Mouse (Mus musculus): ENCODE results near the gene Gpr157. TPM values are rescaled to one million over a fixed set of nuclear protein-coding genes. Genes with fewer than 3 reads are reported as not detected.
A peak's percentile ranks its signal among the peaks of the same experiment; 100 is the strongest.

The Gpr157 gene
- polyA plus RNA-seq, 1 experiment from 2014 or later, result 0.32 TPM

GRCm38 (mm10) chr4:150119640-150120039 is 32.5 kb downstream of the Gpr157 start:
- ATAC-seq (replicated peaks), result no peak
- H3K4me3 ChIP-seq, result no peak overlapping the region
- no peak overlapping the region for H3K9ac ChIP-seq
- no peak overlapping the region for H3K27ac ChIP-seq
- H3K4me2 ChIP-seq, result peak overlapping the region; percentile 32; the same call in 1 of the 2 replicates
- 61% methylated on average over 14 of the region's 14 CpGs for WGBS
- H3K27me3 ChIP-seq (replicated peaks), result no peaks in the 10 kb centered on the region
- no peaks in the 10 kb centered on the region; the same call in 1 of the 2 replicates for H3K4me1 ChIP-seq
- no peaks in the 10 kb centered on the region for H3K36me3 ChIP-seq (replicated peaks)
- no peaks in the 10 kb centered on the region for H3K9me3 ChIP-seq

DNA sequence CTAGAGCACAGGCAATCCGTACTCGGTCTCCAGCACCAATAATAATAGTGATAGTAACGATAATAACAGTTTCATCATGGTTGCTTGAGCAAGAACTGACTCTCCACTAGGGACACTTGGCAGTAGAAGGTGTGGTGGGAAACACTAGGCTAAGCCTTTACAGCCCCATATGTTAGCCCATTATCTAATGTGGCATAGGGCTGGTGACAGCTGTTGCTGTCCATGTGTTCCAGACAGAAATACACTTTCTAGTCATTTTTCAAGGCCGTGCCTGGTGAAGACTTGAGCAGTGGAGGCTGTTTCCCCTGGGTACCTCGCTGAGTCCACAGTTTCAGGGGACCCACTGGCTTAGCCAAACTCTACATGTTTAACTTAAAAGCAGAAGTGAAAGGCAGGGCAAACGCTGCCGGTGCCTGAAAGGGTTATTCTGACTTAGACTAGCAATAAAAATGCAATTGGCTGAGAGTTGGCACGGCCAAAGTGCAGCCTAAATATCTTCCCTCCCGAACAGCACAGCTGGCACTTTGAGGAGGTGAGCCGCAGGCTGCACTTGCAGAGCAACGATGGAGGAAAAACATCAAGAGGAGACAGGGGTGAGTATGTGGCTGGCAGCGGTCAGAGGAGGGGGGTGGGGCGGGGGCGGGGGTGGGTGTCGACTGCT is 33.1 kb downstream of the Gpr157 start:
- WGBS, result 57% methylated on average over 15 of the region's 15 CpGs
- no peak overlapping the region for H3K9ac ChIP-seq
- H3K27ac ChIP-seq, result no peak overlapping the region
- ATAC-seq (replicated peaks), result no peak
- no peaks in the 10 kb centered on the region; the same call in 1 of the 2 replicates for H3K4me1 ChIP-seq
- no peaks in the 10 kb centered on the region for H3K27me3 ChIP-seq (replicated peaks)
- no peak overlapping the region for H3K4me3 ChIP-seq
- H3K9me3 ChIP-seq, result no peaks in the 10 kb centered on the region
- no peaks in the 10 kb centered on the region for H3K36me3 ChIP-seq (replicated peaks)
- H3K4me2 ChIP-seq, result no peak overlapping the region

DNA sequence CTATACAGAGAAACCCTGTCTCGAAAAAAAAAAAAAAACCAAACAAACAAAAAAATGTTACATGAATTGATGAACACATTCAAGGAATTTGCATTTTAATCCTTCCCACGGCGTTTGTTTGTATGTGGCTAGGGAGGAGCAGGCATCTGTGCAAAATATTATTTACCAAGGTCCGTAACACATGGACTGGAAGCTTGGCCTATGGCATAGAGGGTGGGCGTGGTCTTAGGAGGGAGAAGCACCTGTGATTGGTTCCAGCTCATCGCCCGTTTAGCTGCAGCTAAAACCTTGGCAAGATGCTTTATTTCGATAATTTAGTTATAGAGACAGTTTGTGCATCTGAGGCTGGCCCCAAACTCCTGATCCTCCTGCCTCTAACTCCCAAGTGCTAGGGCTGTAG is 34.3 kb downstream of the Gpr157 start:
- H3K36me3 ChIP-seq (replicated peaks), result no peaks in the 10 kb centered on the region
- no peak overlapping the region for H3K4me2 ChIP-seq
- H3K9ac ChIP-seq, result no peak overlapping the region
- H3K4me1 ChIP-seq, result no peaks in the 10 kb centered on the region; the same call in 1 of the 2 replicates
- no peak overlapping the region for H3K4me3 ChIP-seq
- ATAC-seq (replicated peaks), result no peak
- no peaks in the 10 kb centered on the region for H3K27me3 ChIP-seq (replicated peaks)
- H3K27ac ChIP-seq, result no peak overlapping the region
- no peaks in the 10 kb centered on the region for H3K9me3 ChIP-seq
- WGBS, result 76% methylated on average over 8 of the region's 8 CpGs

GRCm38 (mm10) chr4:150122476-150122875 is 35.3 kb downstream of the Gpr157 start:
- H3K4me1 ChIP-seq, result no peaks in the 10 kb centered on the region; the same call in 1 of the 2 replicates
- H3K4me2 ChIP-seq, result no peak overlapping the region
- H3K9me3 ChIP-seq, result no peaks in the 10 kb centered on the region
- no peak overlapping the region for H3K4me3 ChIP-seq
- WGBS, result 58% methylated on average over 3 of the region's 3 CpGs
- no peaks in the 10 kb centered on the region for H3K36me3 ChIP-seq (replicated peaks)
- no peaks in the 10 kb centered on the region for H3K27me3 ChIP-seq (replicated peaks)
- H3K9ac ChIP-seq, result no peak overlapping the region
- H3K27ac ChIP-seq, result no peak overlapping the region
- no peak for ATAC-seq (replicated peaks)

DNA sequence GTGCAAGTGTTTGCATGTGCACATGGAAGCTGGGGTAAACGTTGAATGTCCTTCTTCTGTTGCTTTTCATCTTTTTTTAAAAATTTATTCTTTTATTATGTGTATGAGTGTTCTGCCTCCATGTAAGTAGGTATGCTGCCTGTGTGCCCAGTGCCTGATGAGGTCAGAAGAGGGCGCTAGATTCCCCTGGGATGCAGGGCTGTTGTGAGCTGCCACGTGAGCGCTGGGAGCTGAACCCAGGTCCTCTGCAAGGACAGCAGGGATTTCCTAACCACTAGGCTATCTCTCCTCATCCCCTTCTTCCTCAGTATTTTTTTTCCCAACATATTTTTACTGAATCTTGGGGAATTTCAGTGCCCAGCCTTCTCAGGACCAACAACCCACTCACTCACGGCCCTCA is 39.2 kb downstream of the Gpr157 start:
- Histone ChIP-seq H3K27ac (no peak overlapping the region), H3K36me3 (replicated peaks) (no peaks in the 10 kb centered on the region), H3K4me2 (no peak overlapping the region), H3K4me1 (no peaks in the 10 kb centered on the region), H3K9me3 (no peaks in the 10 kb centered on the region), H3K9ac (no peak overlapping the region), H3K4me3 (no peak overlapping the region), H3K27me3 (replicated peaks) (no peaks in the 10 kb centered on the region)
- ATAC-seq (replicated peaks), result no peak
- 88% methylated on average over 5 of the region's 5 CpGs for WGBS

- Histone ChIP-seq H3K9ac (no peak overlapping the region), H3K9me3 (no peaks in the 10 kb centered on the region), H3K27me3 (replicated peaks) (no peaks in the 10 kb centered on the region), H3K27ac (no peak overlapping the region), H3K4me1 (0 out of 2 replicates have a peak, but pooled peaks cover 3% of the 10 kb centered on the region), H3K36me3 (replicated peaks) (no peaks in the 10 kb centered on the region), H3K4me3 (no peak overlapping the region), H3K4me2 (no peak overlapping the region)
- ATAC-seq (replicated peaks), result no peak
- WGBS, result 92% methylated on average over 7 of the region's 7 CpGs
Measured at GRCm38 (mm10) chr4:150127894-150128293, 40.7 kb downstream of the Gpr157 start.

- WGBS, result 65% methylated on average over 8 of the region's 8 CpGs
- Histone ChIP-seq H3K36me3 (replicated peaks) (no peaks in the 10 kb centered on the region), H3K27me3 (replicated peaks) (no peaks in the 10 kb centered on the region), H3K9me3 (no peaks in the 10 kb centered on the region), H3K27ac (no peak overlapping the region), H3K4me3 (no peak overlapping the region), H3K4me1 (0 out of 2 replicates have a peak, but pooled peaks cover 9% of the 10 kb centered on the region), H3K4me2 (no peak overlapping the region), H3K9ac (no peak overlapping the region)
- no peak for ATAC-seq (replicated peaks)
Measured at GRCm38 (mm10) chr4:150128571-150128970, 41.4 kb downstream of the Gpr157 start.

GRCm38 (mm10) chr4:150130661-150131060 is 43.5 kb downstream of the Gpr157 start:
- H3K27ac ChIP-seq, result no peak overlapping the region
- ATAC-seq (replicated peaks), result no peak
- no peak overlapping the region for H3K9ac ChIP-seq
- no peaks in the 10 kb centered on the region for H3K36me3 ChIP-seq (replicated peaks)
- no peak overlapping the region for H3K4me3 ChIP-seq
- WGBS, result 73% methylated on average over 2 of the region's 2 CpGs
- H3K4me2 ChIP-seq, result no peak overlapping the region
- no peaks in the 10 kb centered on the region for H3K9me3 ChIP-seq
- H3K4me1 ChIP-seq, result 0 out of 2 replicates have a peak, but pooled peaks cover 9% of the 10 kb centered on the region
- H3K27me3 ChIP-seq (replicated peaks), result no peaks in the 10 kb centered on the region

DNA sequence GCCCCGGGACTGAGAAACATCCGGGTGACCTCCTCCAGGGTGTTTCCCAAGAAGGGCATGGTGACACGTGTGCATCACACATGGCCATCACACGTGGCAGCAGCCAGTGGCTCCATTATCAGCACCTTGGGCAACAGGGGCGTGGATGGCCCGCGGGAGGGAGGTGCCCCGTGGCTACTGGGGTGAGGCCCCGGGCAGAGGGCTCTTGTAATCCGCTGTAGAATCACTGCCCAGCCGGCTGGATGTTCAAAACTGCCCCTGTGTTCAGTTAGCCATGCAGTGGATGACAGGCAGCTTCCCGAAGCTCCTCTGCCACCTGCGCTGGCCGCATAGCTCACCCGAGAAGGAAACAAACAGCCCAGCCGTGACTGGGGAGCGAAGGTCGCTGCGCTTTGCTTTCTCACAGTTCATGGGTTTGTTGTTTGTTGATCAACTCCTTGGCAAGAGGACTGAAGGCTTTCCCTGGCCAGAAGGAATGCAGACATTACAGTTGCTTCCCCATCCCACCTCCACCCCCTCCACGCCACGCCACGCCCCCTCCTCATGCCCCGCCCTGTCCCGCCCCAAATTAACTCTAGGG is 45.6 kb downstream of the Gpr157 start:
- peak overlapping the region; percentile 23 for H3K4me2 ChIP-seq
- no peak for ATAC-seq (replicated peaks)
- no peak overlapping the region for H3K9ac ChIP-seq
- H3K27me3 ChIP-seq (replicated peaks), result no peaks in the 10 kb centered on the region
- no peak overlapping the region for H3K27ac ChIP-seq
- peaks cover 10% of the 10 kb centered on the region; the same call in 1 of the 2 replicates for H3K4me1 ChIP-seq
- no peaks in the 10 kb centered on the region for H3K36me3 ChIP-seq (replicated peaks)
- H3K4me3 ChIP-seq, result no peak overlapping the region
- H3K9me3 ChIP-seq, result no peaks in the 10 kb centered on the region
- 35% methylated on average over 24 of the region's 24 CpGs for WGBS

DNA sequence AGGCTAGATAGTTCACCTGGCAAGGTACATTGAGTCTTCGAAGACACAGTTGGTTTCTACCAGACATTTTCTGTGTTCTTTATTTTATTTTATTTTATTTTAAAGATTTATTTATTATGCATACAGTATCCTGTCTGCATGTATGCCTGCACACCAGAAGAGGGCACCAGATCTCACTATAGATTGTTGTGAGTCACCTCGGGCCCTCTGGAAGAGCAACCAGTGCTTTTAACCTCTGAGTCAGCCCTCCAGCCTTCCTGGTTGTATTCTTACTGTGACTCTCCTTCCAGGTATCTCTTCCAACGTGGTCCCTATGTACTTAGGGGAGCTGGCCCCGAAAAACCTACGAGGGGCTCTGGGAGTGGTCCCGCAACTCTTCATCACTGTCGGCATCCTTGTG is 48.1 kb downstream of the Gpr157 start:
- H3K9ac ChIP-seq, result no peak overlapping the region
- H3K4me1 ChIP-seq, result peaks cover 21% of the 10 kb centered on the region
- no peak for ATAC-seq (replicated peaks)
- no peak overlapping the region for H3K4me3 ChIP-seq
- H3K4me2 ChIP-seq, result no peak overlapping the region
- 89% methylated on average over 7 of the region's 7 CpGs for WGBS
- H3K27ac ChIP-seq, result no peak overlapping the region
- no peaks in the 10 kb centered on the region for H3K27me3 ChIP-seq (replicated peaks)
- no peaks in the 10 kb centered on the region for H3K9me3 ChIP-seq
- H3K36me3 ChIP-seq (replicated peaks), result no peaks in the 10 kb centered on the region

GRCm38 (mm10) chr4:150136693-150137092 is 49.5 kb downstream of the Gpr157 start:
- Histone ChIP-seq H3K4me1 (peaks cover 21% of the 10 kb centered on the region), H3K9ac (no peak overlapping the region), H3K9me3 (no peaks in the 10 kb centered on the region), H3K4me2 (no peak overlapping the region), H3K4me3 (no peak overlapping the region), H3K27me3 (replicated peaks) (no peaks in the 10 kb centered on the region), H3K36me3 (replicated peaks) (no peaks in the 10 kb centered on the region), H3K27ac (no peak overlapping the region)
- 13% methylated on average over 10 of the region's 10 CpGs for WGBS
- ATAC-seq (replicated peaks), result 0 out of 2 replicates have a peak, but pooled peaks have one; percentile 28

- Histone ChIP-seq H3K27ac (0 out of 2 replicates have a peak overlapping the region, but pooled peaks have one; percentile 23), H3K9me3 (no peaks in the 10 kb centered on the region), H3K36me3 (replicated peaks) (no peaks in the 10 kb centered on the region), H3K9ac (no peak overlapping the region), H3K27me3 (replicated peaks) (no peaks in the 10 kb centered on the region), H3K4me2 (peak overlapping the region; percentile 48; the same call in 1 of the 2 replicates), H3K4me3 (0 out of 2 replicates have a peak overlapping the region, but pooled peaks have one; percentile 31), H3K4me1 (peaks cover 21% of the 10 kb centered on the region)
- 87% methylated on average over 7 of the region's 7 CpGs for WGBS
- peak; percentile 19; the same call in 1 of the 2 replicates for ATAC-seq (replicated peaks)
Measured at GRCm38 (mm10) chr4:150137368-150138083, 50.4 kb downstream of the Gpr157 start.
